Mouse (Mus musculus): ENCODE measurements at regions not wholly inside any gene's neighbourhood (a gene's known extent, or its start where the extent isn't known, plus 50 kb on each side); places are given as distances from the start of the nearest gene placed in this dataset.

GRCm38 (mm10) chr1:42012911-42013310 is 682.7 kb upstream of the Pou3f3 start:
- no peaks in the 10 kb centered on the region for H3K36me3 ChIP-seq (ENCODE audit: control insufficient read depth, insufficient read depth)
- H3K79me2 ChIP-seq (ENCODE audit: control insufficient read depth, insufficient read depth), result no peaks in the 10 kb centered on the region
- no peak for TF ChIP-seq POLR2AphosphoS2 (IDR thresholded peaks at IDR 0.05; ENCODE audit: insufficient read length, low read depth)
- no peaks in the 10 kb centered on the region for H3K27me3 ChIP-seq (ENCODE audit: control insufficient read depth, insufficient read depth, insufficient read length)
- no peak overlapping the region for H3K4me2 ChIP-seq (ENCODE audit: low read depth)
- no peak overlapping the region for H3ac ChIP-seq (ENCODE audit: control insufficient read depth, insufficient read length)
- no peak overlapping the region for H3K4me3 ChIP-seq

- H3K4me3 ChIP-seq, result no peak overlapping the region
- no peak overlapping the region for H3K4me2 ChIP-seq (ENCODE audit: low read depth)
- H3K79me2 ChIP-seq (ENCODE audit: control insufficient read depth, insufficient read depth), result no peaks in the 10 kb centered on the region
- no peak overlapping the region for H3ac ChIP-seq (ENCODE audit: control insufficient read depth, insufficient read length)
- no peak for TF ChIP-seq REST (IDR thresholded peaks at IDR 0.05; ENCODE audit: insufficient read depth, insufficient read length)
- H3K36me3 ChIP-seq (ENCODE audit: control insufficient read depth, insufficient read depth), result no peaks in the 10 kb centered on the region
- H3K27me3 ChIP-seq (ENCODE audit: control insufficient read depth, insufficient read depth, insufficient read length), result no peaks in the 10 kb centered on the region
Measured at GRCm38 (mm10) chr1:42018966-42019365, 676.6 kb upstream of the Pou3f3 start.

GRCm38 (mm10) chr1:42025781-42026180 is 669.8 kb upstream of the Pou3f3 start:
- Histone ChIP-seq H3K4me2 (ENCODE audit: low read depth) (no peak overlapping the region), H3K4me3 (no peak overlapping the region), H3K36me3 (ENCODE audit: control insufficient read depth, insufficient read depth) (no peaks in the 10 kb centered on the region), H3K79me2 (ENCODE audit: control insufficient read depth, insufficient read depth) (no peaks in the 10 kb centered on the region), H3ac (ENCODE audit: control insufficient read depth, insufficient read length) (no peak overlapping the region), H3K27me3 (ENCODE audit: control insufficient read depth, insufficient read depth, insufficient read length) (no peaks in the 10 kb centered on the region)
- TF ChIP-seq TCF12 (IDR thresholded peaks at IDR 0.05; ENCODE audit: insufficient read depth, poor library complexity, severe bottlenecking) (no peak), MYOD1 (IDR thresholded peaks at IDR 0.05; ENCODE audit: control insufficient read depth in 1 of 3, insufficient read length in 2 of 3, low read depth in 2 of 3) (no peak), CEBPB (IDR thresholded peaks at IDR 0.05; ENCODE audit: insufficient read depth, poor library complexity, severe bottlenecking) (no peak), REST (IDR thresholded peaks at IDR 0.05; ENCODE audit: insufficient read depth, insufficient read length) (no peak), POLR2A (IDR thresholded peaks at IDR 0.05; ENCODE audit: insufficient read length, low read depth) (no peak), POLR2AphosphoS2 (IDR thresholded peaks at IDR 0.05; ENCODE audit: insufficient read length, low read depth) (no peak), MAX (IDR thresholded peaks at IDR 0.05; ENCODE audit: low read depth) (no peak), SRF (IDR thresholded peaks at IDR 0.05; ENCODE audit: control insufficient read depth, insufficient read length, low read depth) (no peak), E2F4 (IDR thresholded peaks at IDR 0.05; ENCODE audit: insufficient read depth) (no peak), MYOG (IDR thresholded peaks at IDR 0.05; ENCODE audit: control insufficient read depth in 1 of 3, insufficient read depth in 1 of 3, insufficient read length in 2 of 3, low read depth in 2 of 3) (no peak), USF1 (IDR thresholded peaks at IDR 0.05; ENCODE audit: low read depth) (no peak), TCF3 (IDR thresholded peaks at IDR 0.05; ENCODE audit: insufficient read length, low read depth) (no peak)

- Histone ChIP-seq H3K36me3 (ENCODE audit: control insufficient read depth, insufficient read depth) (no peaks in the 10 kb centered on the region), H3K4me2 (ENCODE audit: low read depth) (no peak overlapping the region), H3K79me2 (ENCODE audit: control insufficient read depth, insufficient read depth) (no peaks in the 10 kb centered on the region), H3ac (ENCODE audit: control insufficient read depth, insufficient read length) (no peak overlapping the region), H3K4me3 (no peak overlapping the region), H3K27me3 (ENCODE audit: control insufficient read depth, insufficient read depth, insufficient read length) (no peaks in the 10 kb centered on the region)
- TF ChIP-seq CEBPB (IDR thresholded peaks at IDR 0.05; ENCODE audit: insufficient read depth, poor library complexity, severe bottlenecking) (no peak), POLR2AphosphoS2 (IDR thresholded peaks at IDR 0.05; ENCODE audit: insufficient read length, low read depth) (no peak), MYOD1 (IDR thresholded peaks at IDR 0.05; ENCODE audit: control insufficient read depth in 1 of 3, insufficient read length in 2 of 3, low read depth in 2 of 3) (no peak), SRF (IDR thresholded peaks at IDR 0.05; ENCODE audit: control insufficient read depth, insufficient read length, low read depth) (no peak), MAX (IDR thresholded peaks at IDR 0.05; ENCODE audit: low read depth) (no peak)
Measured at GRCm38 (mm10) chr1:42026423-42026822, 669.1 kb upstream of the Pou3f3 start.

- no peaks in the 10 kb centered on the region for H3K36me3 ChIP-seq (ENCODE audit: control insufficient read depth, insufficient read depth)
- H3K4me3 ChIP-seq, result no peak overlapping the region
- H3K4me2 ChIP-seq (ENCODE audit: low read depth), result no peak overlapping the region
- no peaks in the 10 kb centered on the region for H3K27me3 ChIP-seq (ENCODE audit: control insufficient read depth, insufficient read depth, insufficient read length)
- no peak overlapping the region for H3ac ChIP-seq (ENCODE audit: control insufficient read depth, insufficient read length)
- no peaks in the 10 kb centered on the region for H3K79me2 ChIP-seq (ENCODE audit: control insufficient read depth, insufficient read depth)
- TF ChIP-seq REST (IDR thresholded peaks at IDR 0.05; ENCODE audit: insufficient read depth, insufficient read length) (no peak), MYOG (IDR thresholded peaks at IDR 0.05; ENCODE audit: control insufficient read depth in 1 of 3, insufficient read depth in 1 of 3, insufficient read length in 2 of 3, low read depth in 2 of 3) (no peak), TCF12 (IDR thresholded peaks at IDR 0.05; ENCODE audit: insufficient read depth, poor library complexity, severe bottlenecking) (no peak), POLR2AphosphoS2 (IDR thresholded peaks at IDR 0.05; ENCODE audit: insufficient read length, low read depth) (no peak), MYOD1 (IDR thresholded peaks at IDR 0.05; ENCODE audit: control insufficient read depth in 1 of 3, insufficient read length in 2 of 3, low read depth in 2 of 3) (no peak), TCF3 (IDR thresholded peaks at IDR 0.05; ENCODE audit: insufficient read length, low read depth) (no peak), USF1 (IDR thresholded peaks at IDR 0.05; ENCODE audit: low read depth) (no peak), E2F4 (IDR thresholded peaks at IDR 0.05; ENCODE audit: insufficient read depth) (no peak), MAX (IDR thresholded peaks at IDR 0.05; ENCODE audit: low read depth) (no peak), CEBPB (IDR thresholded peaks at IDR 0.05; ENCODE audit: insufficient read depth, poor library complexity, severe bottlenecking) (no peak), POLR2A (IDR thresholded peaks at IDR 0.05; ENCODE audit: insufficient read length, low read depth) (no peak), SRF (IDR thresholded peaks at IDR 0.05; ENCODE audit: control insufficient read depth, insufficient read length, low read depth) (no peak)
Measured at GRCm38 (mm10) chr1:42033786-42034185, 661.8 kb upstream of the Pou3f3 start.
